Mouse (Mus musculus) natural killer cell, adult 2 months (primary cell): ENCODE results near the gene Mrpl20.

ENCODE experiments used
- DNase-seq, 2 experiments: peaks; one replicate each; pipeline ENCODE4 v3.0.0; 2022; ENCODE audit warnings: low spot score in 2 of 2

Mrpl20 gene

GRCm38 (mm10) chr4:155831205-155831766, 28.6 kb downstream of the Mrpl20 start, which contains the start of gene Aurkaip1:
Gene Aurkaip1 (plus strand): TSS chr4:155831272.
- DNase-seq: peak; percentile 95 to 96

- no peak for DNase-seq
Measured at GRCm38 (mm10) chr4:155831831-155832230, 29.2 kb downstream of the Mrpl20 start.

- DNase-seq: no peak
Measured at GRCm38 (mm10) chr4:155832321-155832720, 29.6 kb downstream of the Mrpl20 start.

DNA sequence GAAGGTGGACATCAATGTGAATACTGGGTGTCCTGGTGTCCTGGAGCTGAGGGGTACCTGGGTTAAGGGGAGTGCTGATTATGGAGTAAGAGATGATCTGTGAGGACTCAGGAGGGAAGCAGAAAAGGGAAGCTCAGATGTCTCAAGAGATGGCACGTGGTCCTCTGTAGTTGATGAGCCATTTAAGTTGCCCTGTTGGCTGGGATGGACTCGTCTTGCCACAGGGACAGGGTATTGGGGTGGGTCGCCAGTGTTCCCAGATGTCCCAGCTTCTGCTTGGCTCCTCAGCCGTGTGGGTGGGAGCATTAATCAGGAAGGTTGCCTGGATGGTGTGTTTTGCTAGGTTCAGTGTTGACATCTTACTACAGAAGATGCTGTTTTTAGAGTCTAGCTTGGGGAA, 30.6 kb downstream of the Mrpl20 start:
- DNase-seq: no peak

DNA sequence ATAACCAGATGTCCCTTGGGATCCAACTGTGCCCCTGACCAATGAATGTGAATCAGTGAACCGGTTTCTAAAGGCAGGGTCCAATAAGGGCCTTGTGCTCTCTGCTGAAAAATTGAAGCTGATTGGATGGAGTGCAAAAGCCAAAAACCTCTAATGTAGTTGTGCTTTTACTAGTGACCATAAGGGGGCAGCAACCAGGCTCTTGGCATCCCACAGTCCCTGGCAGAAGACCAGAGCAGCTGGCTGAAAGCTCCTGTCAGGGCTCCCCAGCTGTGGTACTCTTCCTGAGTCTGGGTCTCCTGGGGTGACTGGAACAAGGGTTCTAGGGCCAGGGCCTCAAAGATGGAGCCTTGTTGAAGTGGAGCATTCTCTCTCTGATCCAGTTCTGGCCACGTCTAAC, 31.2 kb downstream of the Mrpl20 start:
- peak; percentile 71 to 76 for DNase-seq

- DNase-seq: no peak
Measured at GRCm38 (mm10) chr4:155837404-155838010, 34.8 kb downstream of the Mrpl20 start.

DNA sequence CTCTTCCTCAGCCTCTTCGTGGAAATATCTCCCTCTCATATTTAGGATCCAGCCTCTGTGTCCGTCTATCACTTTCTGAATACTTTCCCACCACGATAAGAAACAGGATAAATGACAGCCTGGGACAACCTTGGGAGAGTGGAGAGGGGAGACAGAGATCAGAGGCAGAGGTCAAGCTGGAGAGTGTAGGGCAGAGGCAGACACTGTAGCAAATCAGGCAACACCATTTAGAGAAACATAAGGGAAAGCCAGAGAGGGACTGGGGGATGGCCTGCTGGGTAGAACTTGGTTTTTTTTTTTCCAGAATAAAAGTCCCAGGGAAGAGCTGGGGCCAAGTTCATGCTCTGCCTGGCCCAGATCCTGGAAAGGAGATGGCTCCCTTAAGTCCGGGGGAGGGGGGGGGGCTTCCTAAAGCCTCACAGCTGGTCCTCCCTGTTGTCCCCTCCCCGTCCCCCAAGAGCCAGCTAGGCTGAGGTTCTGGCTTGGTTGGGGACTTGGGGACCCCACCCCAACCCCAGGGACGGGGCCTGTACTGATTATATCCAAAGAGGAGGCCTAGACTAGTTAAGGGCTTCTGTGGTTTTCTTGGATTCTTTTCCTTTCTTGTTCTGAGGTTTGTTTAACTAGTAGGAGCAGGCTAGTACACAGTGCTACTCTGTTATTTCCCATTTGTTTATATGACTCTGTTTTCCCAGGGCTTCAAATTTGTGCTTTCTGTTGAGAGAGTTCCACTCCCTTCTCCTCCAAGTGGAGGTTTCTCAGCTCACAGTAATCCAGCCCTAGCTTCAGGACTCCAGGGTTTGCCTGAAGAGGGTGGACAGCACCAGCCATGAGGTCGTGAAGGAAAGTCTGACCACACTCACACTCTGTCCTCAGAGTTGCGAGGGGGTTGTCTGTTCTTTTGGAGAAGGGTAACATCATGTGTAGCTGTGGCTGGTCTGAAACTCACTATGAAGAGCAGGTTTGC, 35.8 kb downstream of the Mrpl20 start:
- DNase-seq: no peak

GRCm38 (mm10) chr4:155839483-155839910, 36.8 kb downstream of the Mrpl20 start, which contains the start of gene Mxra8:
Gene Mxra8 (plus strand): TSS chr4:155839680.
- no peak for DNase-seq

DNA sequence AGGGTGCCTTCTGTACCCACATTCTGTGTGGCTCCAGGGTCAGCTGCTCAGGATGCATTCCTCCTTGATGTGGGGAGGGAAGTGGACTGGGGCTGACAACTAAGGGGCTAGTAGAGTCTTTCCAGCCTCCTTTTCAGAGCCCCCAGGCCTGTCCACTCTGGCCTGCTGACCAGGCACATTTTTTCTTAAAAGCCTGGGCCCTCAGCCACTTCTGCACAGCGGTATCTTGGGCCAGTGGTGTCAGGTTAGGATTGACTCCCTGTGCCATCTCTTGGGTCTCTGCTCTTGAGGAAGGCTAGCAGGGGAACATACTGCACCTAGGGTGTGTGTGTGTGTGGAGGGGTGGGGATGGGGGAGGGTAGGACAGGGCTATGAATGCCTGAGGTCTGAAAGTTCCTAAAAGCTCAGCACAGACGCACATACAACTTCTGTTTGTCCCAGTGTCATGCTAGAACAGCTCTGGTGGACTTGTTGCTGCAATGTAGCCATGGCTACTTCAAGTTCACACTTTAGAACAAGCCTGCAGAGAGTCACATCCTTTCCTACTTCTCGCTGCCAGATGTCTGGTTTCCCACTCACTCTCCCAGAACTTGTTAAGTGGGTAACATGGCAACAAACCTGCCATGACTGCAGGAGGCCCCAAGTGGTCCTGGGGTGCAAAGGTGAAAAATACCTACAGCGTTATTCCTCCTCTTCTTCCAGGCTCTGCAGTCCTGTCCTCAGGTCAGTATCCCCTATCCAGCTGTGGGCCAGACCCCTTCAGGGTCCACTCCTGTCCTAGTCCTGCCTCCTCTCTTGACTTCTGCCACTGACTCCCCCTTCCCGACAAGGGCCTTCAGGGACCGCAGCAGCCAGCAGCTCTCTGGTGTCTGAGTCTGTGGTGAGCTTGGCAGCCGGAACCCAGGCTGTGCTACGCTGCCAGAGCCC, 37.7 kb downstream of the Mrpl20 start:
- DNase-seq: peak in 1 of 2 experiments; percentile 15

DNA sequence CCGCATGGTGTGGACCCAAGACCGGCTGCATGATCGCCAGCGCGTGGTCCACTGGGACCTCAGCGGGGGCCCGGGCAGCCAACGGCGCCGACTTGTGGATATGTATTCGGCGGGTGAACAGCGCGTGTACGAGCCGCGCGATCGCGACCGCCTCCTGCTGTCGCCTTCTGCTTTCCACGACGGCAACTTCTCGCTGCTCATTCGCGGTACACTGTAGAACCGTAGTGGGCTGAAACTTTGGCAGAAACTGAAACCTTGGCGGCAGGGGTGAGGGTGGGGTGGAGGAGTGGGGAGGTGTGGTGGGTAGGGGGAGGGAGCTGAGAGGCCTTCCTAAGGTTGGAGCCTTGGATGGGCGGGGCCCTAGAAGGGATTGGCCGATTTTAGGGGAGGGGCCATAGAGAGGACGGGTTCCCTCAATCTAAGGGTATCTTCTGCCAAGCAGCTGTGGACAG, 38.4 kb downstream of the Mrpl20 start:
- DNase-seq: peak; percentile 61 to 77

- no peak for DNase-seq
Measured at GRCm38 (mm10) chr4:155841651-155842270, 39.1 kb downstream of the Mrpl20 start.

GRCm38 (mm10) chr4:155843231-155843630, 40.6 kb downstream of the Mrpl20 start:
- DNase-seq: no peak

GRCm38 (mm10) chr4:155846871-155847578, 44.3 kb downstream of the Mrpl20 start, which contains the start of gene Dvl1:
Gene Dvl1 (plus strand): TSS chr4:155847402.
- peak; percentile 92 to 94 for DNase-seq

GRCm38 (mm10) chr4:155847591-155848352, 45.1 kb downstream of the Mrpl20 start:
- no peak for DNase-seq

GRCm38 (mm10) chr4:155848434-155849095, 45.9 kb downstream of the Mrpl20 start:
- DNase-seq: no peak

DNA sequence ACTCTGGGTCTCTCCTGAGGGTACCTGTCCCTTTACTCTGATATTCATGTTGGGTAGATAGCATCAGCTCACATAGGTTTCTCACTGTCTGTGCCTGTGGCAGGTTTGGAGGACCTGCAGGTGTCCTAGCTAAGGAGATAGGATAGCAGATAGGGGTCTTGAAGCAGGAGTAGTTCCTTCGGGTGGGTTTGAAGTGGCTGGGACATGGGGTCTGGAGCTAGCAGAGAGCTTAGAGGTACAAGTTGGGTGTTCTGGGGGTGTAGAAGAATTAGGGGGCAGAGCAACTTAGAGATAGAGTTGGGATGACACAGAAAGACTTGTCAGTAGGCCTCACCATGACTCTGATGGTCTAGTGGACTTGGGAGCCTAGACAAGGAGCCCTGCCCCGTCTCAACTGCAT, 46.7 kb downstream of the Mrpl20 start:
- no peak for DNase-seq

DNA sequence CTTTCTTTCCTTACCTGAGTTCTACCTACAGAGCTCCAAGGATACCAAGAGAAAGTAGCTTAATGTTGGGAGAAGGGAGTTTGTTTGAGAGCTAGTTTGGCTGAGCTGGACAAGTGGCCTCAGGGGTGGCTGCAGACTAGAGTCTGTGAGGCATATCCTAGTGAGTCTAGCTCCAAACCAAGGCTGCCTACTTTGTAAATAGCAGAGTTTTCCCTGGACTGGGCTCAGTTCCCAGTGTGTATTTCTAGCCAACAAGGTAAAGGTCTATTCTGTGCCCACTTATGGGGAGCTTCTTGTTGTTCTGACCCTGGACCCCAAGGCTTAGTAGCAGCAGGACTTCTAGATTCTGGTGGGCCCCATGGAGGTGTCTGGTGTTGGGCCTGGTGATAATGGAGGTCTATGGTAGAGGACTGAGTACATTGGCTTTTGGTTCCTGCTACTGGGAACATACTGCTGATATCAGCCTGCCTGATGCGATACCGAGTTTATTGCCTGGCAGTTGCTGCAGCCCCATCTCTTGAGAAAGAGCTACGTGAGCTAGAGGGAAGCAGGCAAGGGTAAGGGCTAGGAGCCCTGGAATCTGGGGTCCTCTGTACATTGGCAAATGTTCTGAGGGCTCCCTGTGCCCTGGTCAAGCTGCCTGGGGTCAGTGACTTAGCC, 47.2 kb downstream of the Mrpl20 start:
- no peak for DNase-seq

DNA sequence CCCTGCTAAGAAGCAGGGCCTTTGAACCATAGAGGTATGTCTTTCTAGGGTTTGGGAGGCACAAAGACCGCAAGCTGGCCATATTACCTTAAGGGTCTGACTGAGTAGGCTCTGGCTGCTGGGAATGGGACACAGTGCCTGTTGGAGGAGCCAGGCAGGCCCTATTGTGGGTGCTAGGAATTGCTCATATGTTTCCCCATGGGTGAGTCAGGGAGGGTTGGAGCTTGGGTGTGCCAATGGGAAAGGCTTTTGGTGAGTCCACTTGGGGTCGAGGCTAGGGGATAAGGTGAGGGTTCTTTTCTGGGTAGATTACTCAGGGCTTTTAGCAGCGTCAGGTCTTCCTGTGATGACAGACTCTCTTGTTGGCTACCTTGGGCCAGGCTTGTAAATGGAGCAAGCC, 48.7 kb downstream of the Mrpl20 start:
- no peak for DNase-seq
